Mouse (Mus musculus) stomach, postnatal 0 days (tissue): ENCODE results near the gene L3mbtl3. TPM values are rescaled to one million over a fixed set of nuclear protein-coding genes. Genes with fewer than 3 reads are reported as not detected.

ENCODE experiments used
- ATAC-seq: fragments of 200-750 bp; cut with Nextera tagmentation; 2 replicates; pipeline ENCODE4 v1.8.0; 2017; ENCODE audit not compliant: low FRiP score, low TSS enrichment
- DNase-seq: peaks from one replicate; pipeline ENCODE4 v3.0.0-alpha.2; 2016; ENCODE audit warnings: low spot score
- H3K27ac ChIP-seq: fragments of 300-500 bp; sonication (generic); replicated peaks from 2 replicates; pipeline ENCODE4 v1.5.1; 2014; ENCODE audit warnings: mild to moderate bottlenecking, control low read depth
- H3K27me3 ChIP-seq: fragments of 300-500 bp; sonication (generic); 2 replicates; pipeline ENCODE4 v1.6.1; 2014; ENCODE audit warnings: low read length; ENCODE audit not compliant: control insufficient read depth, insufficient read depth
- H3K36me3 ChIP-seq: fragments of 300-500 bp; sonication (generic); 2 replicates; pipeline ENCODE4 v1.6.1; 2014; ENCODE audit warnings: low read length, mixed read lengths; ENCODE audit not compliant: control insufficient read depth, insufficient read depth
- H3K4me1 ChIP-seq: fragments of 300-500 bp; sonication (generic); replicated peaks from 2 replicates; pipeline ENCODE4 v1.6.1; 2014; ENCODE audit warnings: antibody characterized with exemption; ENCODE audit not compliant: control insufficient read depth, insufficient read depth
- H3K4me2 ChIP-seq: fragments of 300-500 bp; sonication (generic); replicated peaks from 2 replicates; pipeline ENCODE4 v1.6.1; 2014; ENCODE audit warnings: low read depth, mild to moderate bottlenecking, control low read depth, moderate library complexity
- H3K4me3 ChIP-seq: fragments of 300-500 bp; sonication (generic); 2 replicates; pipeline ENCODE4 v1.5.1; 2014; ENCODE audit warnings: low read depth, low read length, control low read depth
- H3K9ac ChIP-seq: fragments of 300-500 bp; sonication (generic); 2 replicates; pipeline ENCODE4 v1.6.1; 2014; ENCODE audit warnings: mild to moderate bottlenecking, low read length, control low read depth, mixed read lengths
- H3K9me3 ChIP-seq: fragments of 300-500 bp; sonication (generic); 2 replicates; pipeline ENCODE4 v1.6.1; 2016; ENCODE audit warnings: low read length; ENCODE audit not compliant: control insufficient read depth
- CTCF ChIP-seq: IDR thresholded peaks from 2 replicates; pipeline ENCODE4 v1.5.1; 2016; ENCODE audit warnings: antibody characterized with exemption, low read depth, mild to moderate bottlenecking, moderate library complexity
- EP300 ChIP-seq: optimal IDR thresholded peaks from 2 replicates; pipeline ENCODE3; 2016; ENCODE audit warnings: antibody characterized with exemption
- WGBS: fragments of 180-500 bp; shearing (Covaris S2); extraction: QIAGEN DNeasy Blood & Tissue Kit; methylation state at CpG from one replicate; pipeline ENCODE4 v1.1.7; 2014; 5-methylcytosine and 5-hydroxymethylcytosine counted together
- polyA plus RNA-seq: library from polyadenylated mRNA; unstranded; fragments of >200 nt; fragmentation: Nextera tagmentation; extraction: Ambion mirVana; gene quantifications from 2 replicates; pipeline ENCODE4 v1.2.1, GENCODE M21; 2015

Gene L3mbtl3
- polyA plus RNA-seq, 1 experiment from 2014 or later = 4.3 TPM

- no peak overlapping the region for H3K4me2 ChIP-seq
- H3K9ac ChIP-seq = no peak overlapping the region
- DNase-seq = no peak
- no peak overlapping the region for H3K27ac ChIP-seq
- H3K36me3 ChIP-seq = no peaks in the 10 kb centered on the region
- H3K9me3 ChIP-seq = no peaks in the 10 kb centered on the region
- TF ChIP-seq EP300 (no peak), CTCF (no peak)
- no peaks in the 10 kb centered on the region for H3K27me3 ChIP-seq
- no peak overlapping the region for H3K4me3 ChIP-seq
- no peaks in the 10 kb centered on the region for H3K4me1 ChIP-seq
- 66% methylated on average over 8 of the region's 8 CpGs for WGBS
- ATAC-seq = no peak
Measured at GRCm38 (mm10) chr10:26364326-26364856, 11.4 kb downstream of the L3mbtl3 start.

- Histone ChIP-seq H3K9ac (no peak overlapping the region), H3K36me3 (no peaks in the 10 kb centered on the region), H3K27ac (no peak overlapping the region), H3K4me3 (no peak overlapping the region), H3K27me3 (no peaks in the 10 kb centered on the region), H3K4me2 (no peak overlapping the region), H3K4me1 (no peaks in the 10 kb centered on the region), H3K9me3 (no peaks in the 10 kb centered on the region)
- WGBS = 52% methylated on average over 3 of the region's 3 CpGs
- DNase-seq (no peak), ATAC-seq (no peak)
- TF ChIP-seq CTCF (no peak), EP300 (no peak)
Measured at GRCm38 (mm10) chr10:26363605-26364004, 12.2 kb downstream of the L3mbtl3 start.

GRCm38 (mm10) chr10:26358798-26359197 is 17.0 kb downstream of the L3mbtl3 start:
- Histone ChIP-seq H3K9ac (no peak overlapping the region), H3K27me3 (no peaks in the 10 kb centered on the region), H3K36me3 (no peaks in the 10 kb centered on the region), H3K4me3 (no peak overlapping the region), H3K27ac (no peak overlapping the region), H3K9me3 (no peaks in the 10 kb centered on the region), H3K4me1 (no peaks in the 10 kb centered on the region), H3K4me2 (no peak overlapping the region)
- ATAC-seq (no peak), DNase-seq (no peak)
- WGBS = 77% methylated on average over 6 of the region's 6 CpGs
- TF ChIP-seq EP300 = no peak
- no peak for TF ChIP-seq CTCF

GRCm38 (mm10) chr10:26358231-26358630 is 17.5 kb downstream of the L3mbtl3 start:
- no peaks in the 10 kb centered on the region for H3K9me3 ChIP-seq
- H3K27me3 ChIP-seq = no peaks in the 10 kb centered on the region
- WGBS = 77% methylated on average over 5 of the region's 5 CpGs
- H3K4me3 ChIP-seq = no peak overlapping the region
- H3K27ac ChIP-seq = no peak overlapping the region
- no peaks in the 10 kb centered on the region for H3K36me3 ChIP-seq
- ATAC-seq = no peak
- H3K9ac ChIP-seq = no peak overlapping the region
- no peak overlapping the region for H3K4me2 ChIP-seq
- no peaks in the 10 kb centered on the region for H3K4me1 ChIP-seq
- TF ChIP-seq EP300 = no peak
- TF ChIP-seq CTCF = no peak
- DNase-seq = no peak

GRCm38 (mm10) chr10:26353781-26354180 is 22.0 kb downstream of the L3mbtl3 start:
- no peak overlapping the region for H3K4me3 ChIP-seq

GRCm38 (mm10) chr10:26351129-26351738 is 24.5 kb downstream of the L3mbtl3 start:
- Histone ChIP-seq H3K27me3 (no peaks in the 10 kb centered on the region), H3K36me3 (peaks cover 3% of the 10 kb centered on the region), H3K9ac (no peak overlapping the region), H3K4me1 (no peaks in the 10 kb centered on the region), H3K4me2 (no peak overlapping the region), H3K9me3 (no peaks in the 10 kb centered on the region), H3K27ac (no peak overlapping the region), H3K4me3 (no peak overlapping the region)
- ATAC-seq = no peak
- 86% methylated on average over 7 of the region's 7 CpGs for WGBS
- DNase-seq = no peak
- TF ChIP-seq CTCF = no peak
- TF ChIP-seq EP300 = no peak

More at GRCm38 (mm10) chr10:26353781-26354180, 22.0 kb downstream of the L3mbtl3 start:
- no peaks in the 10 kb centered on the region for H3K27me3 ChIP-seq
- DNase-seq (no peak), ATAC-seq (no peak)
- H3K9ac ChIP-seq = no peak overlapping the region
- H3K27ac ChIP-seq = no peak overlapping the region
- TF ChIP-seq CTCF (no peak), EP300 (no peak)
- H3K36me3 ChIP-seq = peaks cover 3% of the 10 kb centered on the region
- no peaks in the 10 kb centered on the region for H3K9me3 ChIP-seq
- WGBS = 66% methylated on average over 4 of the region's 4 CpGs
- no peak overlapping the region for H3K4me2 ChIP-seq
- no peaks in the 10 kb centered on the region for H3K4me1 ChIP-seq
